Mouse (Mus musculus) midbrain, embryonic 14.5 days (tissue): Measurements from ENCODE around the gene Pcyt1a. TPM values are rescaled to one million over a fixed set of nuclear protein-coding genes. Genes with fewer than 3 reads are reported as not detected.

Experiments
- ATAC-seq: fragments of 200-750 bp; cut with Nextera tagmentation; 2 replicates; pipeline ENCODE4 v1.8.0; 2017; ENCODE audit warnings: moderate number of reproducible peaks, moderate library complexity; ENCODE audit not compliant: low FRiP score, low TSS enrichment
- DNase-seq: peaks from one replicate; pipeline ENCODE4 v3.0.0-alpha.2; 2015
- H3K27ac ChIP-seq: fragments of 300-500 bp; sonication (generic); replicated peaks from 2 replicates; pipeline ENCODE4 v1.5.1; 2014; ENCODE audit warnings: mild to moderate bottlenecking, low read depth, low read length, moderate library complexity
- H3K27me3 ChIP-seq: fragments of 300-500 bp; sonication (generic); 2 replicates; pipeline ENCODE4 v1.6.1; 2014; ENCODE audit warnings: low read length, control low read depth, mixed read lengths; ENCODE audit not compliant: control insufficient read depth, insufficient read depth
- H3K36me3 ChIP-seq: fragments of 300-500 bp; sonication (generic); 2 replicates; pipeline ENCODE4 v1.6.1; 2014; ENCODE audit warnings: low read length, control low read depth; ENCODE audit not compliant: control insufficient read depth, insufficient read depth
- H3K4me1 ChIP-seq: fragments of 300-500 bp; sonication (generic); 2 replicates; pipeline ENCODE4 v1.6.1; 2014; ENCODE audit warnings: mild to moderate bottlenecking, antibody characterized with exemption, low read length, control low read depth; ENCODE audit not compliant: control insufficient read depth, insufficient read depth
- H3K4me2 ChIP-seq: fragments of 300-500 bp; sonication (generic); 2 replicates; pipeline ENCODE4 v1.6.1; 2014; ENCODE audit warnings: mild to moderate bottlenecking, low read length, moderate library complexity
- H3K4me3 ChIP-seq: fragments of 300-500 bp; sonication (generic); replicated peaks from 2 replicates; pipeline ENCODE4 v1.5.1; 2014; ENCODE audit warnings: low read depth, low read length
- H3K9ac ChIP-seq: fragments of 300-500 bp; sonication (generic); replicated peaks from 2 replicates; pipeline ENCODE4 v1.6.1; 2014; ENCODE audit warnings: mild to moderate bottlenecking, low read length, moderate library complexity
- H3K9me3 ChIP-seq: fragments of 300-500 bp; sonication (generic); 2 replicates; pipeline ENCODE4 v1.6.1; 2016; ENCODE audit warnings: low read length, control low read depth, mixed read lengths; ENCODE audit not compliant: control insufficient read depth
- WGBS: fragments of 180-500 bp; shearing (Covaris S2); extraction: QIAGEN DNeasy Blood & Tissue Kit; methylation state at CpG from one replicate; pipeline ENCODE4 v1.1.7; 2014; 5-methylcytosine and 5-hydroxymethylcytosine counted together
- polyA plus RNA-seq: library from polyadenylated mRNA; unstranded; fragments of >200 nt; fragmentation: Nextera tagmentation; extraction: Ambion mirVana; gene quantifications from 2 replicates; pipeline ENCODE4 v1.2.1, GENCODE M21; 2014

Pcyt1a gene
- polyA plus RNA-seq, 1 experiment from 2014 or later, result 57.0 TPM

GRCm38 (mm10) chr16:32469404-32470105, 38.8 kb downstream of the Pcyt1a start:
- 86% methylated on average over 5 of the region's 5 CpGs for WGBS
- Histone ChIP-seq H3K9me3 (no peaks in the 10 kb centered on the region), H3K4me3 (no peak overlapping the region), H3K36me3 (peaks cover 62% of the 10 kb centered on the region), H3K4me2 (no peak overlapping the region), H3K9ac (no peak overlapping the region), H3K4me1 (no peaks in the 10 kb centered on the region), H3K27ac (no peak overlapping the region), H3K27me3 (no peaks in the 10 kb centered on the region)
- DNase-seq (no peak), ATAC-seq (no peak)

- Histone ChIP-seq H3K4me2 (no peak overlapping the region), H3K4me3 (no peak overlapping the region), H3K4me1 (no peaks in the 10 kb centered on the region), H3K9ac (no peak overlapping the region), H3K27me3 (no peaks in the 10 kb centered on the region), H3K9me3 (no peaks in the 10 kb centered on the region), H3K27ac (no peak overlapping the region), H3K36me3 (peaks cover 52% of the 10 kb centered on the region)
- ATAC-seq, result no peak
- 80% methylated on average over 7 of the region's 7 CpGs for WGBS
- no peak for DNase-seq
Measured at GRCm38 (mm10) chr16:32472276-32473015, 41.7 kb downstream of the Pcyt1a start.

- Histone ChIP-seq H3K27ac (no peak overlapping the region), H3K27me3 (no peaks in the 10 kb centered on the region), H3K4me2 (no peak overlapping the region), H3K4me1 (no peaks in the 10 kb centered on the region), H3K36me3 (peaks cover 10% of the 10 kb centered on the region), H3K9me3 (no peaks in the 10 kb centered on the region), H3K4me3 (no peak overlapping the region), H3K9ac (no peak overlapping the region)
- WGBS, result 92% methylated on average over 6 of the region's 6 CpGs
- ATAC-seq (no peak), DNase-seq (no peak)
Measured at GRCm38 (mm10) chr16:32477315-32477714, 46.6 kb downstream of the Pcyt1a start.

GRCm38 (mm10) chr16:32479415-32479814, 48.7 kb downstream of the Pcyt1a start:
- H3K4me2 ChIP-seq, result no peak overlapping the region
- H3K36me3 ChIP-seq, result no peaks in the 10 kb centered on the region
- H3K27me3 ChIP-seq, result no peaks in the 10 kb centered on the region
- H3K27ac ChIP-seq, result no peak overlapping the region
- 79% methylated on average over 2 of the region's 2 CpGs for WGBS
- no peak for ATAC-seq
- no peak overlapping the region for H3K4me3 ChIP-seq
- no peaks in the 10 kb centered on the region for H3K9me3 ChIP-seq
- no peak overlapping the region for H3K9ac ChIP-seq
- H3K4me1 ChIP-seq, result no peaks in the 10 kb centered on the region
- no peak for DNase-seq

GRCm38 (mm10) chr16:32484431-32484871, 53.7 kb downstream of the Pcyt1a start:
- Histone ChIP-seq H3K27me3 (no peaks in the 10 kb centered on the region), H3K27ac (no peak overlapping the region), H3K4me1 (no peaks in the 10 kb centered on the region), H3K4me2 (no peak overlapping the region), H3K9ac (no peak overlapping the region), H3K9me3 (no peaks in the 10 kb centered on the region), H3K4me3 (no peak overlapping the region), H3K36me3 (no peaks in the 10 kb centered on the region)
- no peak for DNase-seq
- WGBS, result 57% methylated on average over 7 of the region's 7 CpGs
- ATAC-seq, result no peak

- no peak overlapping the region for H3K4me3 ChIP-seq
- H3K27ac ChIP-seq, result no peak overlapping the region
- H3K36me3 ChIP-seq, result no peaks in the 10 kb centered on the region
- WGBS, result 69% methylated on average over 2 of the region's 2 CpGs
- no peaks in the 10 kb centered on the region for H3K4me1 ChIP-seq
- H3K27me3 ChIP-seq, result no peaks in the 10 kb centered on the region
- ATAC-seq, result no peak
- no peak overlapping the region for H3K9ac ChIP-seq
- no peaks in the 10 kb centered on the region for H3K9me3 ChIP-seq
- no peak overlapping the region for H3K4me2 ChIP-seq
- no peak for DNase-seq
Measured at GRCm38 (mm10) chr16:32485209-32485608, 54.5 kb downstream of the Pcyt1a start.

GRCm38 (mm10) chr16:32486046-32486445, 55.3 kb downstream of the Pcyt1a start:
- Histone ChIP-seq H3K27me3 (no peaks in the 10 kb centered on the region), H3K27ac (no peak overlapping the region), H3K4me1 (no peaks in the 10 kb centered on the region), H3K9ac (no peak overlapping the region), H3K36me3 (no peaks in the 10 kb centered on the region), H3K4me3 (no peak overlapping the region), H3K4me2 (no peak overlapping the region), H3K9me3 (no peaks in the 10 kb centered on the region)
- 81% methylated on average over 6 of the region's 6 CpGs for WGBS
- DNase-seq, result no peak
- no peak for ATAC-seq

- Histone ChIP-seq H3K9ac (no peak within 1 kb of the TSS), H3K27me3 (no peaks in the 10 kb centered on the region), H3K4me3 (no peak within 1 kb of the TSS), H3K9me3 (no peaks in the 10 kb centered on the region), H3K4me1 (no peaks in the 10 kb centered on the region), H3K4me2 (no peak within 1 kb of the TSS), H3K36me3 (no peaks in the 10 kb centered on the region), H3K27ac (no peak within 1 kb of the TSS)
- DNase-seq (no peak), ATAC-seq (no peak)
- 55% methylated on average over 15 of the region's 15 CpGs for WGBS
Measured at GRCm38 (mm10) chr16:32487234-32488111, 56.8 kb downstream of the Pcyt1a start, which contains the start of gene Slc51a. Gene Slc51a (minus strand): TSS chr16:32487879.
